Mouse (Mus musculus) hindbrain, postnatal 0 days (tissue): ENCODE results near the gene Enpep. TPM values are rescaled to one million over a fixed set of nuclear protein-coding genes. Genes with fewer than 3 reads are reported as not detected.
A peak's percentile ranks its signal among the peaks of the same experiment; 100 is the strongest.

Experiments
- ATAC-seq: fragments of 200-750 bp; cut with Nextera tagmentation; 2 replicates; pipeline ENCODE4 v1.8.0; 2017; ENCODE audit warnings: mild to moderate bottlenecking, moderate TSS enrichment, moderate library complexity
- DNase-seq: peaks from one replicate; pipeline ENCODE4 v3.0.0-alpha.2; 2015; ENCODE audit warnings: low spot score
- H3K27ac ChIP-seq: fragments of 300-500 bp; sonication (generic); 2 replicates; pipeline ENCODE4 v1.5.1; 2014; ENCODE audit warnings: mild to moderate bottlenecking
- H3K27me3 ChIP-seq: fragments of 300-500 bp; sonication (generic); 2 replicates; pipeline ENCODE4 v1.6.1; 2014; ENCODE audit warnings: low read length, mixed read lengths; ENCODE audit not compliant: insufficient read depth
- H3K36me3 ChIP-seq: fragments of 300-500 bp; sonication (generic); 2 replicates; pipeline ENCODE4 v1.6.1; 2014; ENCODE audit warnings: low read length, mixed read lengths; ENCODE audit not compliant: insufficient read depth
- H3K4me1 ChIP-seq: fragments of 300-500 bp; sonication (generic); 2 replicates; pipeline ENCODE4 v1.6.1; 2014; ENCODE audit warnings: antibody characterized with exemption, low read length, mixed read lengths; ENCODE audit not compliant: insufficient read depth
- H3K4me2 ChIP-seq: fragments of 300-500 bp; sonication (generic); 2 replicates; pipeline ENCODE4 v1.6.1; 2014; ENCODE audit warnings: low read depth, mild to moderate bottlenecking, low read length, moderate library complexity, mixed read lengths
- H3K4me3 ChIP-seq: fragments of 300-500 bp; sonication (generic); 2 replicates; pipeline ENCODE4 v1.5.1; 2014; ENCODE audit warnings: low read length
- H3K9ac ChIP-seq: fragments of 300-500 bp; sonication (generic); replicated peaks from 2 replicates; pipeline ENCODE4 v1.6.1; 2014; ENCODE audit warnings: mild to moderate bottlenecking, low read length, moderate library complexity, mixed read lengths
- H3K9me3 ChIP-seq: fragments of 300-500 bp; sonication (generic); 2 replicates; pipeline ENCODE4 v1.6.1; 2016; ENCODE audit warnings: low read length, mixed read lengths
- CTCF ChIP-seq: IDR thresholded peaks from 2 replicates; pipeline ENCODE4 v1.5.1; 2016; ENCODE audit warnings: antibody characterized with exemption, control low read depth, low read depth
- WGBS: fragments of 180-500 bp; shearing (Covaris S2); extraction: QIAGEN DNeasy Blood & Tissue Kit; methylation state at CpG from one replicate; pipeline ENCODE4 v1.1.7; 2014; 5-methylcytosine and 5-hydroxymethylcytosine counted together
- polyA plus RNA-seq: library from polyadenylated mRNA; unstranded; fragments of >200 nt; fragmentation: Nextera tagmentation; extraction: Ambion mirVana; gene quantifications from 2 replicates; pipeline ENCODE4 v1.2.1, GENCODE M21; 2015
- total RNA-seq: library from RNA; depleted of rRNA; stranded (reverse); fragments of >200 nt; gene quantifications from 2 replicates; pipeline ENCODE4 v1.2.3, GENCODE M21; 2014

The Enpep gene
- total and polyA plus RNA-seq, 2 experiments from 2014 or later: 1.5 to 2.5 TPM

DNA sequence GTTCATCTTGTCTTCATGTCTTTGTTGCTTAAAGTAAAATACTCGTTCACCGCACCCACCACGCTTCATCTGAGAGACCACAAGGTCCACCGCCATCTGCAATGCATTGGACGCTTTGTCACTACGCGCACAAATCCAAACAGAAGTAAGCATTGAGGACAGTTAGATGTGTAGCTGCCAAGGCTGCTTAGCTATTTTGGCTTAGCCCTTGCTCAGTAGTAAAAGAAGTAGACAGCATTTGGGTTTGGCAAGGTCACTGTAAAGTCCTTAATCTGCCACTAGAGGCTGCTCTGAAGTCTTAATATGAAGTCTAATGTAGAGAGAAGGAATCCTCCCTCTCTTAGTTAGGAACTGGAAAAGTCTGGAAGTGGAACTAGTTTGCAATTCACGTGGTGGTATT lies 75.8 kb downstream of the Enpep start:
- ATAC-seq: no peak
- Histone ChIP-seq H3K9ac (no peak overlapping the region), H3K4me1 (no peaks in the 10 kb centered on the region), H3K4me2 (peak overlapping the region; percentile 49), H3K4me3 (peak overlapping the region; percentile 26), H3K9me3 (no peaks in the 10 kb centered on the region), H3K36me3 (no peaks in the 10 kb centered on the region), H3K27ac (no peak overlapping the region), H3K27me3 (no peaks in the 10 kb centered on the region)
- 61% methylated on average over 8 of the region's 8 CpGs for WGBS
- TF ChIP-seq CTCF: peak; percentile 59
- DNase-seq: peak; percentile 51

DNA sequence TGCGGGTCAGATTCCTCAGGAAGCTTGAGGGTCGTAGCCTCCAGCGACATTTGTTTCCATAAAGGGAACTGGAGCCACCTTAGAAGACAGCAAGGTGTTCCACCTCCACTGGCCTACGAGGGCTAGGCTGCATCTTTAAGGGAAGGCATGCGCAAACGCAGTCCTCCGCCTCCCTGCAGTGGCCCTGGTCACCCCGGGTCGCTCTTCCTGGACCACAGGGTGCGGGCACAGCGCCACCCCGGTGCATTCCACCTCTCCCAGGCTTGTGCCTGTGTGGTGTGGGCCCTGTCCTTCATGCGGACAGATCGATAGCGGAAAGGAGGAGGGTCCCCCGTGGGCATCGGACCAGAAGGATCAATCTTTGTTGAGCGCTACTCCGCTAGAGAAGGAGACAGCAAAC lies 76.2 kb downstream of the Enpep start:
- no peak overlapping the region for H3K27ac ChIP-seq
- H3K9me3 ChIP-seq: no peaks in the 10 kb centered on the region
- no peaks in the 10 kb centered on the region for H3K36me3 ChIP-seq
- ATAC-seq (0 out of 2 replicates have a peak, but pooled peaks have one; percentile 38), DNase-seq (no peak)
- 60% methylated on average over 19 of the region's 19 CpGs for WGBS
- peak overlapping the region; percentile 49 for H3K4me2 ChIP-seq
- no peaks in the 10 kb centered on the region for H3K4me1 ChIP-seq
- TF ChIP-seq CTCF: no peak
- peak overlapping the region; percentile 26 for H3K4me3 ChIP-seq
- no peak overlapping the region for H3K9ac ChIP-seq
- H3K27me3 ChIP-seq: no peaks in the 10 kb centered on the region

DNA sequence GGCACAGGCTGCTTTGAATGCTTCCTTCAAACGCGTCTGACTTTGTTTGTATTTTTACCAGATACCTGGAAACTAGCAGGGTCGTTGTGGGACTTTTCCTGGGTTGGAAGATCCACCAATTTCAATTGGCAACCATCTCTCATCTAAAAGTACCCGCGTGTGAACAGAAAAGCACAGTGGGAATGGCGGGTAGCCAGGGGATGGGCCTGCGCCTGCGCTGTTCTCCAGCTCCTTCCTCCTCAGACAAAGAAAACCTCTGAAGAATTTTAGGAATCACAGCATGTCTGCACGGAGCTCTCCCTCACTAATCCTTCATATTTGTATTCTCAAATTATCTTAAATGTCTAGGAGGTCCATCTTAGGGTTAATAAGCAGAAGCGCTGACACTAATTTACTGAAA lies 78.3 kb downstream of the Enpep start:
- ATAC-seq (no peak), DNase-seq (peak; percentile 14)
- Histone ChIP-seq H3K27me3 (no peaks in the 10 kb centered on the region), H3K27ac (no peak overlapping the region), H3K9ac (no peak overlapping the region; the same call in 1 of the 2 replicates), H3K4me1 (no peaks in the 10 kb centered on the region), H3K4me2 (0 out of 2 replicates have a peak overlapping the region, but pooled peaks have one; percentile 13), H3K9me3 (no peaks in the 10 kb centered on the region), H3K4me3 (no peak overlapping the region), H3K36me3 (no peaks in the 10 kb centered on the region)
- no peak for TF ChIP-seq CTCF
- 44% methylated on average over 10 of the region's 10 CpGs for WGBS

DNA sequence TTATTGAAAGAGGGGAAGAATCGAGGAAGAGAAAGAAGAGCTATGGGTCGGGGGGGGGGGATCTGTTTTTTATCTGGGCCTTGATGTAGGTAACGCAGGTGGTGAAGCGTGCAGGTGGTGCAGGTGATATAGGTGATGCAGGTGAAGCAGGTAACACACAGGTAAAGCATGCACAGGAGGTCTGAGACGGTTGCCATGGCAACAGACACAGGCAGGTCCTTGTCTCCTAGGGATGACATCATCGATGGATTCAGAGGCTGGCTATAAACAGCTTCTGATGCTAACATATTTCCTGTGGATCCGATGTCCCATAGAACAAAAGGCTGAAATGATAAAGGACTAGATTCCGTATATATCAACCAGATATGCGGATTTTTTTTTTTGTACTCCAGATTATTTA lies 81.5 kb downstream of the Enpep start:
- TF ChIP-seq CTCF: no peak
- Histone ChIP-seq H3K27ac (no peak overlapping the region), H3K36me3 (no peaks in the 10 kb centered on the region), H3K9me3 (no peaks in the 10 kb centered on the region), H3K4me3 (no peak overlapping the region), H3K27me3 (no peaks in the 10 kb centered on the region), H3K4me1 (no peaks in the 10 kb centered on the region), H3K9ac (no peak overlapping the region), H3K4me2 (no peak overlapping the region)
- ATAC-seq (peak; percentile 70), DNase-seq (peak; percentile 56)
- 80% methylated on average over 9 of the region's 9 CpGs for WGBS

- 29% methylated on average over 13 of the region's 13 CpGs for WGBS
- TF ChIP-seq CTCF: no peak
- H3K4me2 ChIP-seq: no peak overlapping the region
- H3K4me1 ChIP-seq: no peaks in the 10 kb centered on the region
- H3K27ac ChIP-seq: no peak overlapping the region
- no peaks in the 10 kb centered on the region for H3K27me3 ChIP-seq
- no peak overlapping the region for H3K9ac ChIP-seq
- no peak overlapping the region for H3K4me3 ChIP-seq
- no peaks in the 10 kb centered on the region for H3K9me3 ChIP-seq
- DNase-seq (no peak), ATAC-seq (no peak)
- H3K36me3 ChIP-seq: no peaks in the 10 kb centered on the region
Measured at GRCm38 (mm10) chr3:129238664-129239258, 93.8 kb downstream of the Enpep start.

DNA sequence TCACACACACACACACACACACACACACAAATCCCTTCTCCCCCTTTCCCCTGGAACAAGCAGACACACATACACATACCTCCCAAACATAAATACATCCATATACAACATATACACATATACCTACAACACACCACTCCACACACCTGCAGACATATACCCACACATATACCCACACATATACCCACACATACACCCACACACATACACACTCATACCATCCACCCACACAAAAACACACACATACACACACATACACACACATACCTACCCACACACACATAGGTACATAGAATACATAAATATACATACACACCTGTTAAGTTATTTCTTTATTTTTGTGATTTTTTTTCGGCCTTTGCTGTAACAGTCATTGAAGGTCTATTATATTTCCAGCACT lies 94.5 kb downstream of the Enpep start:
- Histone ChIP-seq H3K9ac (no peak overlapping the region), H3K9me3 (no peaks in the 10 kb centered on the region)
- no peak for TF ChIP-seq CTCF

GRCm38 (mm10) chr3:129227331-129227730 lies 105.2 kb downstream of the Enpep start:
- 4% methylated on average over 5 of the region's 5 CpGs for WGBS
- no peak for ATAC-seq

More for the DNA sequence above, 94.5 kb downstream of the Enpep start:
- Histone ChIP-seq H3K4me3 (no peak overlapping the region), H3K4me1 (no peaks in the 10 kb centered on the region), H3K4me2 (no peak overlapping the region), H3K27me3 (no peaks in the 10 kb centered on the region), H3K36me3 (no peaks in the 10 kb centered on the region), H3K27ac (no peak overlapping the region)
- ATAC-seq (no peak), DNase-seq (no peak)
- 94% methylated on average over 1 of the region's 1 CpGs for WGBS

More at GRCm38 (mm10) chr3:129227331-129227730, 105.2 kb downstream of the Enpep start:
- Histone ChIP-seq H3K27me3 (peaks cover 62% of the 10 kb centered on the region), H3K9me3 (no peaks in the 10 kb centered on the region), H3K4me1 (no peaks in the 10 kb centered on the region), H3K4me2 (no peak overlapping the region), H3K27ac (no peak overlapping the region), H3K36me3 (no peaks in the 10 kb centered on the region), H3K4me3 (no peak overlapping the region), H3K9ac (no peak overlapping the region)
- no peak for DNase-seq
- no peak for TF ChIP-seq CTCF
